In genomic region chr3:104340331-104340730, GRCm38 (mm10) we compare ENCODE assay signal across 21 mouse cellular contexts.
A peak's percentile ranks its signal among the peaks of the same experiment; 100 is the strongest.
DNase-seq lines count a peak whose midpoint lies in the region; ATAC-seq and TF ChIP-seq lines count a peak whose summit lies in the region.
"Had no signal": no experiment of that assay in that cellular context is flagged by ENCODE, and none has a peak within 500 bp of the region (broad histone marks: within the 10 kb centered on the region; RNA-seq: fewer than 3 reads in every experiment).

No protein-coding gene starts in this region.

- no peak for TF ChIP-seq CTCF in thymus, adult 2 months (IDR thresholded peaks at IDR 0.05; ENCODE audit: borderline replicate concordance, control insufficient read depth, extremely low read depth, insufficient read depth, low read length, poor library complexity)

- H3K27me3 ChIP-seq in thymus, adult 2 months (ENCODE audit: control insufficient read depth, insufficient read depth, low read length), result no peaks in the 10 kb centered on the region
- H3K27me3 ChIP-seq: embryonic facial prominence, embryonic 15.5 days; heart, embryonic 13.5 days; hindbrain, embryonic 12.5 days had no signal

- H3K36me3 ChIP-seq in thymus, adult 2 months (ENCODE audit: control insufficient read depth, insufficient read depth, low read length), result no peaks in the 10 kb centered on the region
- H3K36me3 ChIP-seq: embryonic facial prominence, embryonic 15.5 days; forebrain, embryonic 10.5 days; heart, embryonic 13.5 days; hindbrain, embryonic 12.5 days had no signal

- ATAC-seq in common myeloid progenitor, adult 5-6 weeks (replicated peaks; ENCODE audit: low read depth, poor library complexity, severe bottlenecking), result peak; percentile 96
- peak; percentile 90 for ATAC-seq in megakaryocyte progenitor cell, adult 5-6 weeks (replicated peaks; ENCODE audit: poor library complexity)
- ATAC-seq: forebrain, embryonic 14.5 days; hindbrain, embryonic 16.5 days; inflammation-experienced regulatory T-cells, adult 6 months had no signal

- H3K4me3 ChIP-seq in thymus, adult 2 months (ENCODE audit: control insufficient read depth, insufficient read depth, low read length), result no peak overlapping the region
- H3K4me3 ChIP-seq: embryonic facial prominence, embryonic 15.5 days; erythroblast, embryonic 14.5 days; forebrain, embryonic 10.5 days; heart, embryonic 13.5 days; hindbrain, embryonic 12.5 days had no signal

- no peaks in the 10 kb centered on the region for H3K4me1 ChIP-seq in thymus, adult 2 months (replicated peaks; ENCODE audit: control insufficient read depth, insufficient read depth, low read length)

- DNase-seq in thymus, postnatal 0 days (ENCODE audit: low spot score), result peak; percentile 6
- no peak for DNase-seq in thymus, adult 2 months
- DNase-seq in embryo, embryonic 9.5 days (ENCODE audit: extremely low spot score), result no peak
- DNase-seq in right cerebral cortex, adult 2 months (ENCODE audit: low spot score in 2 of 2), result no peak
- no peak for DNase-seq in adrenal gland, adult 2 months
- DNase-seq: adrenal gland, postnatal 14 days; cerebellum, adult 18-20 months; cerebellum, adult 9-11 months; cerebellum, postnatal 36 days; gastrocnemius, postnatal 10 days; heart, postnatal 36 days had no signal

- no peak overlapping the region for H3K27ac ChIP-seq in thymus, adult 2 months (ENCODE audit: control insufficient read depth, insufficient read depth, low read length)
- H3K27ac ChIP-seq: forebrain, embryonic 10.5 days; heart, embryonic 13.5 days; hindbrain, embryonic 12.5 days had no signal

- TF ChIP-seq POLR2A in thymus, adult 2 months (IDR thresholded peaks at IDR 0.05; ENCODE audit: control insufficient read depth, extremely low read depth, insufficient read depth, low read length, poor library complexity), result no peak

- WGBS in thymus, adult 2 months, result 34% methylated on average over 2 of the region's 2 CpGs
